Mouse (Mus musculus): ENCODE results near the gene Cmc2. TPM values are rescaled to one million over a fixed set of nuclear protein-coding genes. Genes with fewer than 3 reads are reported as not detected.
A peak's percentile ranks its signal among the peaks of the same experiment; 100 is the strongest.

Cmc2 gene
- 40.9 and 46.8 TPM in 2 replicates for polyA plus RNA-seq (2015; fragmentation: Nextera tagmentation; extraction: Ambion mirVana)

- under 1% methylated on average over 57 of the region's 57 CpGs for WGBS
Measured at GRCm38 (mm10) chr8:116921337-116922059, at the start of gene Cmc2, which contains the start of gene Cenpn. Cmc2 (minus strand) TSS chr8:116921455. Cenpn (plus strand) TSS chr8:116921730.

GRCm38 (mm10) chr8:116969531-116969930, 48.3 kb upstream of the Cmc2 start:
- H3K9me3 ChIP-seq: no peaks in the 10 kb centered on the region
- no peaks in the 10 kb centered on the region for H3K4me1 ChIP-seq (replicated peaks)
- H3K4me2 ChIP-seq: no peak overlapping the region
- H3K36me3 ChIP-seq: 0 out of 2 replicates have a peak, but pooled peaks cover 12% of the 10 kb centered on the region
- 84% methylated on average over 6 of the region's 6 CpGs for whole genome bisulfite sequencing
- H3K4me3 ChIP-seq: no peak overlapping the region
- no peak for ATAC-seq (ENCODE audit: low read depth)
- H3K27ac ChIP-seq (replicated peaks): no peak overlapping the region
- H3K27me3 ChIP-seq: no peaks in the 10 kb centered on the region
- no peak overlapping the region for H3K9ac ChIP-seq

More at GRCm38 (mm10) chr8:116921337-116922059, at the start of gene Cmc2, which contains the start of gene Cenpn:
- peak within 1 kb of the TSS; percentile 78 for H3K9ac ChIP-seq
- no peaks in the 10 kb centered on the region for H3K27me3 ChIP-seq
- H3K27ac ChIP-seq (replicated peaks): peak within 1 kb of the TSS; percentile 88
- peak; percentile 96 for ATAC-seq (ENCODE audit: low read depth)
- H3K36me3 ChIP-seq: no peaks in the 10 kb centered on the region
- peaks cover 21% of the 10 kb centered on the region for H3K4me1 ChIP-seq (replicated peaks)
- H3K4me2 ChIP-seq: peak within 1 kb of the TSS; percentile 83
- H3K4me3 ChIP-seq: peak within 1 kb of the TSS; percentile 71
- H3K9me3 ChIP-seq: no peaks in the 10 kb centered on the region

- 96% methylated on average over 9 of the region's 9 CpGs for WGBS
- ATAC-seq (ENCODE audit: low read depth): no peak
- no peak overlapping the region for H3K9ac ChIP-seq
- H3K4me2 ChIP-seq: no peak overlapping the region
- no peak overlapping the region for H3K4me3 ChIP-seq
- peaks cover 67% of the 10 kb centered on the region for H3K36me3 ChIP-seq
- H3K4me1 ChIP-seq (replicated peaks): no peaks in the 10 kb centered on the region
- no peaks in the 10 kb centered on the region for H3K9me3 ChIP-seq
- no peak overlapping the region for H3K27ac ChIP-seq (replicated peaks)
- no peaks in the 10 kb centered on the region for H3K27me3 ChIP-seq
Measured at GRCm38 (mm10) chr8:116954415-116954814, 33.2 kb upstream of the Cmc2 start.

GRCm38 (mm10) chr8:116952428-116952827, 31.2 kb upstream of the Cmc2 start:
- WGBS: 92% methylated on average over 8 of the region's 8 CpGs
- no peaks in the 10 kb centered on the region for H3K9me3 ChIP-seq
- no peak for ATAC-seq (ENCODE audit: low read depth)
- H3K4me1 ChIP-seq (replicated peaks): no peaks in the 10 kb centered on the region
- peaks cover 47% of the 10 kb centered on the region for H3K36me3 ChIP-seq
- H3K9ac ChIP-seq: no peak overlapping the region
- H3K27me3 ChIP-seq: no peaks in the 10 kb centered on the region
- no peak overlapping the region for H3K4me2 ChIP-seq
- H3K4me3 ChIP-seq: no peak overlapping the region
- H3K27ac ChIP-seq (replicated peaks): no peak overlapping the region

- WGBS: 98% methylated on average over 2 of the region's 2 CpGs
- no peak overlapping the region for H3K4me3 ChIP-seq
- H3K9me3 ChIP-seq: no peaks in the 10 kb centered on the region
- no peaks in the 10 kb centered on the region for H3K27me3 ChIP-seq
- H3K4me1 ChIP-seq (replicated peaks): no peaks in the 10 kb centered on the region
- no peak overlapping the region for H3K27ac ChIP-seq (replicated peaks)
- no peak overlapping the region for H3K4me2 ChIP-seq
- no peak for ATAC-seq (ENCODE audit: low read depth)
- no peak overlapping the region for H3K9ac ChIP-seq
- peaks cover 40% of the 10 kb centered on the region for H3K36me3 ChIP-seq
Measured at GRCm38 (mm10) chr8:116951778-116952177, 30.5 kb upstream of the Cmc2 start.

- no peaks in the 10 kb centered on the region for H3K27me3 ChIP-seq
- no peak overlapping the region for H3K27ac ChIP-seq (replicated peaks)
- WGBS: 76% methylated on average over 5 of the region's 5 CpGs
- no peak overlapping the region for H3K9ac ChIP-seq
- H3K36me3 ChIP-seq: peaks cover 36% of the 10 kb centered on the region
- no peak overlapping the region for H3K4me3 ChIP-seq
- no peak overlapping the region for H3K4me2 ChIP-seq
- no peaks in the 10 kb centered on the region for H3K9me3 ChIP-seq
- H3K4me1 ChIP-seq (replicated peaks): 0 out of 2 replicates have a peak, but pooled peaks cover under 1% of the 10 kb centered on the region
- ATAC-seq (ENCODE audit: low read depth): no peak
Measured at GRCm38 (mm10) chr8:116951369-116951768, 30.1 kb upstream of the Cmc2 start.

- peaks cover 26% of the 10 kb centered on the region for H3K4me1 ChIP-seq (replicated peaks)
- H3K4me2 ChIP-seq: no peak overlapping the region
- WGBS: 88% methylated on average over 7 of the region's 7 CpGs
Measured at GRCm38 (mm10) chr8:116947589-116947988, 26.3 kb upstream of the Cmc2 start.

GRCm38 (mm10) chr8:116946851-116947250, 25.6 kb upstream of the Cmc2 start:
- no peak overlapping the region for H3K4me2 ChIP-seq
- 95% methylated on average over 6 of the region's 6 CpGs for WGBS
- no peak overlapping the region for H3K4me3 ChIP-seq
- H3K27ac ChIP-seq (replicated peaks): no peak overlapping the region
- peaks cover 26% of the 10 kb centered on the region for H3K4me1 ChIP-seq (replicated peaks)
- H3K27me3 ChIP-seq: no peaks in the 10 kb centered on the region
- no peak overlapping the region for H3K9ac ChIP-seq
- no peak for ATAC-seq (ENCODE audit: low read depth)
- H3K36me3 ChIP-seq: no peaks in the 10 kb centered on the region
- H3K9me3 ChIP-seq: no peaks in the 10 kb centered on the region

More at GRCm38 (mm10) chr8:116947589-116947988, 26.3 kb upstream of the Cmc2 start:
- Histone ChIP-seq H3K9me3 (no peaks in the 10 kb centered on the region), H3K4me3 (no peak overlapping the region), H3K27me3 (no peaks in the 10 kb centered on the region), H3K9ac (no peak overlapping the region), H3K36me3 (no peaks in the 10 kb centered on the region), H3K27ac (replicated peaks) (no peak overlapping the region)
- no peak for ATAC-seq (ENCODE audit: low read depth)

GRCm38 (mm10) chr8:116946268-116946838, 25.1 kb upstream of the Cmc2 start:
- no peaks in the 10 kb centered on the region for H3K27me3 ChIP-seq
- H3K4me2 ChIP-seq: no peak overlapping the region
- ATAC-seq (ENCODE audit: low read depth): no peak
- no peaks in the 10 kb centered on the region for H3K9me3 ChIP-seq
- H3K36me3 ChIP-seq: no peaks in the 10 kb centered on the region
- peaks cover 26% of the 10 kb centered on the region for H3K4me1 ChIP-seq (replicated peaks)
- no peak overlapping the region for H3K27ac ChIP-seq (replicated peaks)
- H3K9ac ChIP-seq: no peak overlapping the region
- WGBS: 89% methylated on average over 21 of the region's 21 CpGs
- H3K4me3 ChIP-seq: no peak overlapping the region

- Histone ChIP-seq H3K4me2 (0 out of 2 replicates have a peak overlapping the region, but pooled peaks have one; percentile 96), H3K36me3 (no peaks in the 10 kb centered on the region), H3K4me1 (replicated peaks) (peaks cover 26% of the 10 kb centered on the region), H3K27me3 (no peaks in the 10 kb centered on the region), H3K9ac (0 out of 2 replicates have a peak overlapping the region, but pooled peaks have one; percentile 92), H3K27ac (replicated peaks) (no peak overlapping the region), H3K9me3 (no peaks in the 10 kb centered on the region), H3K4me3 (no peak overlapping the region)
- WGBS: 91% methylated on average over 9 of the region's 9 CpGs
- ATAC-seq (ENCODE audit: low read depth): no peak
Measured at GRCm38 (mm10) chr8:116945169-116945910, 24.1 kb upstream of the Cmc2 start.

GRCm38 (mm10) chr8:116944385-116944696, 23.1 kb upstream of the Cmc2 start:
- WGBS: 19% methylated on average over 4 of the region's 4 CpGs
- H3K27ac ChIP-seq (replicated peaks): no peak overlapping the region
- no peaks in the 10 kb centered on the region for H3K9me3 ChIP-seq
- peak overlapping the region; percentile 96 for H3K4me3 ChIP-seq
- H3K36me3 ChIP-seq: no peaks in the 10 kb centered on the region
- no peaks in the 10 kb centered on the region for H3K27me3 ChIP-seq
- no peak for ATAC-seq (ENCODE audit: low read depth)
- H3K9ac ChIP-seq: peak overlapping the region; percentile 92
- peak overlapping the region; percentile 96 for H3K4me2 ChIP-seq
- H3K4me1 ChIP-seq (replicated peaks): peaks cover 26% of the 10 kb centered on the region

Data from neural tube, embryonic 13.5 days (tissue).